Mouse (Mus musculus): ENCODE results near the gene Syk. TPM values are rescaled to one million over a fixed set of nuclear protein-coding genes. Genes with fewer than 3 reads are reported as not detected.

Gene Syk
- total RNA-seq, 1 experiment = 13.3 TPM

DNA sequence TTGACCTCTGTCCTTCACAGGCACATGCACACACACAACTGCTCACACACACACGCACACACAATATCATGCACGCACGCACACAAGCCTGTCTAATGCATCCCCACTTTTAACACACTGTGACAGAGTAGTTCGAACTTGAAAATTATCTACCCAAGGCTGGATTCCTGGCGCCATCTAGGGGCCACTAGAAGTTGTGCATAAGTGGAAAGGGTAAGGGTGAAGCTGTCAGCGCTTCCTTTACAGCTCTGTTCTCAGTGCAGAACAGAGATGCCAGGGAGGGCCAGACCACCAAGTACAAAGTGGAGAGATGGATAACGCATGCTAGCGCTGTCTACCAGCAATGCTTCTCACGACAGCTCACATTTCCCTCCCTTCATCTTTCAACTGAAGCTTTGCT is 45.6 kb downstream of the Syk start:
- Histone ChIP-seq H3K9me3 (ENCODE audit: control insufficient read depth, insufficient read depth, low read depth, low read length) (no peaks in the 10 kb centered on the region), H3K36me3 (ENCODE audit: control insufficient read depth, insufficient read depth, low read length, poor library complexity, severe bottlenecking) (peaks cover 10% of the 10 kb centered on the region; the same call in 1 of the 2 replicates), H3K4me3 (ENCODE audit: insufficient read depth in 1 of 2, low read depth in 1 of 2, low read length in 2 of 2, poor library complexity in 1 of 2, severe bottlenecking in 1 of 2) (no peak overlapping the region), H3K9ac (ENCODE audit: insufficient read depth, low read depth, low read length, poor library complexity, severe bottlenecking) (no peak overlapping the region), H3K27ac (ENCODE audit: insufficient read depth, low read depth, low read length, poor library complexity, severe bottlenecking) (no peak overlapping the region), H3K4me1 (ENCODE audit: control insufficient read depth in 2 of 2, insufficient read depth in 2 of 2, low read length in 2 of 2, poor library complexity in 1 of 2) (no peaks in the 10 kb centered on the region)
- no peak for TF ChIP-seq ZNF384 (IDR thresholded peaks at IDR 0.05; ENCODE audit: low read depth, low read length)
- TF ChIP-seq ZC3H11A (IDR thresholded peaks at IDR 0.05; ENCODE audit: borderline replicate concordance, low read depth, low read length) = peak; percentile 67; the same call in 1 of the 2 replicates
- in situ Hi-C loops (cut with MboI; ENCODE audit: low sequenced_read_pairs in 2 of 2, unreplicated experiment in 2 of 2) = loop anchor here (5.0 to 25.0 kb wide), 3 partner anchors 366 to 791 kb away; partner anchors contain the start of gene Gadd45g (in 1 of the 2)
- DNase-seq (ENCODE audit: low read depth, low spot score) = peak; percentile 57

DNA sequence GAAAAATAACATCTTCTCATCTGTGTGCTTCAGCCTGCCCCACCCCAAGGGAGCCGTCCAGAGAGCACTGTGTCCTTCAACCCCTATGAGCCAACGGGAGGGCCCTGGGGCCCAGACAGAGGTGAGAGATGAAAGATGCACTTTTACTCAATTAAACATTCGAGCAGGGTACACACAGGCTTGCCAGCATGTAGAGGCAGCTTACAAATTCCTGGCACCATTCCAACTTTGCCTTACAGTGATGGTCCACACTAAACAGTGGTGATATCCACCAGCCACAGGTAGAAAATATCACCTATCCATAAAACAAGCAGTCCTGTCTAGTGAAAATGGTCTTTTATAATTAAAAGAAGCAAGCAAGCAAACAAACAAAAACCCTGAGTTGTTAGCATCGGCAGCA is 48.7 kb downstream of the Syk start:
- Histone ChIP-seq H3K9ac (ENCODE audit: insufficient read depth, low read depth, low read length, poor library complexity, severe bottlenecking) (no peak overlapping the region), H3K4me3 (ENCODE audit: insufficient read depth in 1 of 2, low read depth in 1 of 2, low read length in 2 of 2, poor library complexity in 1 of 2, severe bottlenecking in 1 of 2) (no peak overlapping the region), H3K36me3 (ENCODE audit: control insufficient read depth, insufficient read depth, low read length, poor library complexity, severe bottlenecking) (peaks cover 8% of the 10 kb centered on the region; the same call in 1 of the 2 replicates), H3K9me3 (ENCODE audit: control insufficient read depth, insufficient read depth, low read depth, low read length) (no peaks in the 10 kb centered on the region), H3K4me1 (ENCODE audit: control insufficient read depth in 2 of 2, insufficient read depth in 2 of 2, low read length in 2 of 2, poor library complexity in 1 of 2) (0 out of 4 replicates have a peak, but pooled peaks cover 0 to 2% of the 10 kb centered on the region in 2 experiments), H3K27ac (ENCODE audit: insufficient read depth, low read depth, low read length, poor library complexity, severe bottlenecking) (no peak overlapping the region)
- DNase-seq (ENCODE audit: low read depth, low spot score) = no peak
- in situ Hi-C loops (cut with MboI; ENCODE audit: low sequenced_read_pairs in 2 of 2, unreplicated experiment in 2 of 2) = loop anchor here (25.0 kb wide), 2 partner anchors 369 to 794 kb away; partner anchors contain the start of gene Gadd45g (in 1 of the 2)
- TF ChIP-seq HCFC1 (IDR thresholded peaks at IDR 0.05; ENCODE audit: borderline replicate concordance, insufficient read depth, low read length) = no peak
- TF ChIP-seq MAFK (IDR thresholded peaks at IDR 0.05; ENCODE audit: insufficient read depth, low read depth, low read length) = no peak
- no peak for TF ChIP-seq CHD2 (IDR thresholded peaks at IDR 0.05; ENCODE audit: low read depth, low read length)
- TF ChIP-seq ZC3H11A (IDR thresholded peaks at IDR 0.05; ENCODE audit: borderline replicate concordance, low read depth, low read length) = no peak
- TF ChIP-seq ZNF384 (IDR thresholded peaks at IDR 0.05; ENCODE audit: low read depth, low read length) = no peak

DNA sequence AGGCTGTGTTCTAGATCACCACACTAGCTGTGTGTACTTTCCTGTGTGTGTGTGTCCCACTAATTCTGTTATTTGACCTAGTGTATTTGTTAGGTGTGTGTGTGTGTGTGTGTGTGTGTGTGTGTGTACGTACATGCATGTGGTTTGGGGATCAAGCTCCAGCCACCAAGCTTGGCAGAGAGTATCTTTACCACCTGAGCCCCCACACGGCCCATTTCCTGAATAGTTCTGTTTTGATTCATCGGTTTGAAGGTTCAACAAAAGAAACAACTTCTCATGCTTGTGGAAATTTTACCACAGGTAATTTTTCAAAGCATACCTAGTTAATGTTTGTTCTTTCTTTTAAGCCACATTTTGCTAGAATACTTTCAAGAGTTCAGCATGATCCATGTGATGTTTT is 52.5 kb downstream of the Syk start:
- no peak overlapping the region for H3K4me3 ChIP-seq (ENCODE audit: insufficient read depth in 1 of 2, low read depth in 1 of 2, low read length in 2 of 2, poor library complexity in 1 of 2, severe bottlenecking in 1 of 2)
- no peaks in the 10 kb centered on the region for H3K9me3 ChIP-seq (ENCODE audit: control insufficient read depth, insufficient read depth, low read depth, low read length)
- TF ChIP-seq ZC3H11A (IDR thresholded peaks at IDR 0.05; ENCODE audit: borderline replicate concordance, low read depth, low read length) (no peak), CHD2 (IDR thresholded peaks at IDR 0.05; ENCODE audit: low read depth, low read length) (no peak), ZNF384 (IDR thresholded peaks at IDR 0.05; ENCODE audit: low read depth, low read length) (no peak), MAFK (IDR thresholded peaks at IDR 0.05; ENCODE audit: insufficient read depth, low read depth, low read length) (no peak), HCFC1 (IDR thresholded peaks at IDR 0.05; ENCODE audit: borderline replicate concordance, insufficient read depth, low read length) (no peak)
- H3K27ac ChIP-seq (ENCODE audit: insufficient read depth, low read depth, low read length, poor library complexity, severe bottlenecking) = no peak overlapping the region
- no peak overlapping the region for H3K9ac ChIP-seq (ENCODE audit: insufficient read depth, low read depth, low read length, poor library complexity, severe bottlenecking)
- in situ Hi-C loops (cut with MboI; ENCODE audit: low sequenced_read_pairs in 2 of 2, unreplicated experiment in 2 of 2) = loop anchor here (25.0 kb wide), 2 partner anchors 373 to 798 kb away; partner anchors contain the start of gene Gadd45g (in 1 of the 2)
- peaks cover 3 to 4% of the 10 kb centered on the region in 2 experiments; a peak in 2 of 4 replicates for H3K4me1 ChIP-seq (ENCODE audit: control insufficient read depth in 2 of 2, insufficient read depth in 2 of 2, low read length in 2 of 2, poor library complexity in 1 of 2)
- DNase-seq (ENCODE audit: low read depth, low spot score) = no peak
- peaks cover 17% of the 10 kb centered on the region for H3K36me3 ChIP-seq (ENCODE audit: control insufficient read depth, insufficient read depth, low read length, poor library complexity, severe bottlenecking)

DNA sequence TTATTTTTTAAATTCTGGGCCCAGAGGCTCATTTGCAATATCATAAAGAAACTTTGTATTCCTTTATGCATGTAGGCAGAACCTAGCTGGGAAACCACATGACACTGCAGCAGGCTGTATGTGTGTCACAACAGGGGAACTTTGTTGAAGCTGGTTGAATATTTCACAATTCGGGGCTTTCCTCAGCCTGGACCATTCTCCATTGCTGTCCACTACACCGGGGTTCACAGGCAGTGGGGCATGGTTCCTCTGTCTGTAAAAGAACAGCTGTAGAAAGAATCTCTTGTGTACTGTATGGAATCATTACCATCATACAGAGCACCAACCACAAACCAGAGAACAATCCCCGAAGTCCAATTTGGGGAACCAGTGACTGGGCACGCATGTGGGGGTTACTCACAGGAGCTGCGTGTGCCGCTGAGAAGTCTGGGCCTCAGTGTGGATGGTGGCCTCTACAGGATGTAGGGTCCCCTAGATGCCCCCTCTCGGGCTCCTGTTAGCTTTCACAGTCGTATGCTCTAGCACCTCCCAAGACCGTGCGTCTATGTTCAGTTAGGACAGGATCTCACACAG is 53.3 kb downstream of the Syk start:
- Histone ChIP-seq H3K36me3 (ENCODE audit: control insufficient read depth, insufficient read depth, low read length, poor library complexity, severe bottlenecking) (peaks cover 20% of the 10 kb centered on the region), H3K4me3 (ENCODE audit: insufficient read depth in 1 of 2, low read depth in 1 of 2, low read length in 2 of 2, poor library complexity in 1 of 2, severe bottlenecking in 1 of 2) (no peak overlapping the region), H3K9me3 (ENCODE audit: control insufficient read depth, insufficient read depth, low read depth, low read length) (no peaks in the 10 kb centered on the region), H3K4me1 (ENCODE audit: control insufficient read depth in 2 of 2, insufficient read depth in 2 of 2, low read length in 2 of 2, poor library complexity in 1 of 2) (peaks cover 3 to 4% of the 10 kb centered on the region in 2 experiments; a peak in 2 of 4 replicates), H3K27ac (ENCODE audit: insufficient read depth, low read depth, low read length, poor library complexity, severe bottlenecking) (no peak overlapping the region), H3K9ac (ENCODE audit: insufficient read depth, low read depth, low read length, poor library complexity, severe bottlenecking) (no peak overlapping the region)
- no peak for DNase-seq (ENCODE audit: low read depth, low spot score)
- TF ChIP-seq MAFK (IDR thresholded peaks at IDR 0.05; ENCODE audit: insufficient read depth, low read depth, low read length) (no peak), ZNF384 (IDR thresholded peaks at IDR 0.05; ENCODE audit: low read depth, low read length) (no peak), HCFC1 (IDR thresholded peaks at IDR 0.05; ENCODE audit: borderline replicate concordance, insufficient read depth, low read length) (no peak), ZC3H11A (IDR thresholded peaks at IDR 0.05; ENCODE audit: borderline replicate concordance, low read depth, low read length) (no peak), CHD2 (IDR thresholded peaks at IDR 0.05; ENCODE audit: low read depth, low read length) (no peak)
- in situ Hi-C loops (cut with MboI; ENCODE audit: low sequenced_read_pairs in 2 of 2, unreplicated experiment in 2 of 2) = loop anchor here (25.0 kb wide), 2 partner anchors 374 to 799 kb away; partner anchors contain the start of gene Gadd45g (in 1 of the 2)
